Mouse (Mus musculus) induced T-regulatory cell, adult 2 months (primary cell): ENCODE data around the gene Olfr807.

Experiments
- DNase-seq: peaks from one replicate; pipeline ENCODE4 v3.0.0-alpha.2; 2012; ENCODE audit warnings: low read depth

Gene Olfr807

GRCm38 (mm10) chr10:129757693-129758092 is at the start of gene Olfr807:
Olfr807 (minus strand) TSS chr10:129757793.
- no peak for DNase-seq

- DNase-seq = no peak
Observed at GRCm38 (mm10) chr10:129804296-129804695, 46.7 kb upstream of the Olfr807 start, which contains the start of gene Olfr811. Olfr811 (minus strand) TSS chr10:129804396.

GRCm38 (mm10) chr10:129794817-129795216 is 37.2 kb upstream of the Olfr807 start, which contains the start of gene Olfr810:
Olfr810 (minus strand) TSS chr10:129794917.
- no peak for DNase-seq

- DNase-seq = no peak
Observed at GRCm38 (mm10) chr10:129778123-129778522, 20.5 kb upstream of the Olfr807 start.

GRCm38 (mm10) chr10:129774338-129774737 is 16.7 kb upstream of the Olfr807 start, which contains the start of gene Olfr809:
Olfr809 (plus strand) TSS chr10:129774638.
- DNase-seq = no peak

- DNase-seq = no peak
Observed at GRCm38 (mm10) chr10:129765182-129765581, 7.6 kb upstream of the Olfr807 start, which contains the start of gene Olfr808. Olfr808 (plus strand) TSS chr10:129765482.

- no peak for DNase-seq
Observed at GRCm38 (mm10) chr10:129741821-129742220, 15.8 kb downstream of the Olfr807 start, which contains the start of gene Olfr806. Olfr806 (minus strand) TSS chr10:129741921.

- no peak for DNase-seq
Observed at GRCm38 (mm10) chr10:129729275-129729674, 28.3 kb downstream of the Olfr807 start, which contains the start of gene Olfr805. Olfr805 (minus strand) TSS chr10:129729375.
